Mouse (Mus musculus): ENCODE results near the gene Gm9844. TPM values are rescaled to one million over a fixed set of nuclear protein-coding genes. Genes with fewer than 3 reads are reported as not detected.
A peak's percentile ranks its signal among the peaks of the same experiment; 100 is the strongest.

The Gm9844 gene
- total and polyA plus RNA-seq, 3 experiments = 0.54 to 0.95 TPM; not detected in 1

- peak overlapping the region; percentile 97 for H3K9ac ChIP-seq (ENCODE audit: control insufficient read depth, low read depth, low read length, poor library complexity, severe bottlenecking)
- peaks cover 28% of the 10 kb centered on the region for H3K79me2 ChIP-seq (ENCODE audit: control insufficient read depth, insufficient read depth, low read length, poor library complexity)
- H3K9me3 ChIP-seq (replicated peaks; ENCODE audit: insufficient read depth, low read length) = no peaks in the 10 kb centered on the region
- peaks cover 0 to 37% of the 10 kb centered on the region in 2 experiments; a peak in 2 of 4 replicates for H3K4me1 ChIP-seq (ENCODE audit: control insufficient read depth in 1 of 2, insufficient read depth in 2 of 2, low read length in 2 of 2)
- H3K27ac ChIP-seq (ENCODE audit: control insufficient read depth, low read depth, low read length) = peak overlapping the region; percentile 99
- no peaks in the 10 kb centered on the region for H3K27me3 ChIP-seq (ENCODE audit: control insufficient read depth in 1 of 2, insufficient read depth in 2 of 2, low read length in 2 of 2)
- peak overlapping the region; percentile 72 to 92 for H3K4me3 ChIP-seq (ENCODE audit: control insufficient read depth in 1 of 2, insufficient read depth in 1 of 2, low read depth in 2 of 2, low read length in 2 of 2)
- TF ChIP-seq ETS1 (IDR thresholded peaks at IDR 0.05; ENCODE audit: low read depth, low read length) = no peak
- no peak; the same call in 1 of the 2 replicates for TF ChIP-seq HCFC1 (IDR thresholded peaks at IDR 0.05; ENCODE audit: low read depth, low read length)
- peak; percentile 6; the same call in 1 of the 2 replicates for TF ChIP-seq GATA1 (IDR thresholded peaks at IDR 0.05; ENCODE audit: low read depth, low read length)
- no peak for TF ChIP-seq USF2 (IDR thresholded peaks at IDR 0.05; ENCODE audit: borderline replicate concordance in 1 of 2, insufficient read depth in 1 of 2, low read depth in 1 of 2, low read length in 2 of 2)
- peaks cover 0 to 23% of the 10 kb centered on the region in 2 experiments; a peak in 3 of 4 replicates for H3K36me3 ChIP-seq (ENCODE audit: control insufficient read depth in 1 of 2, insufficient read depth in 2 of 2, low read length in 2 of 2)
- peak; percentile 70 for DNase-seq (ENCODE audit: low read depth, low spot score)
These were observed 41.4 kb downstream of the Gm9844 start for GRCm38 (mm10) chr7:24903444-24903825.

DNA sequence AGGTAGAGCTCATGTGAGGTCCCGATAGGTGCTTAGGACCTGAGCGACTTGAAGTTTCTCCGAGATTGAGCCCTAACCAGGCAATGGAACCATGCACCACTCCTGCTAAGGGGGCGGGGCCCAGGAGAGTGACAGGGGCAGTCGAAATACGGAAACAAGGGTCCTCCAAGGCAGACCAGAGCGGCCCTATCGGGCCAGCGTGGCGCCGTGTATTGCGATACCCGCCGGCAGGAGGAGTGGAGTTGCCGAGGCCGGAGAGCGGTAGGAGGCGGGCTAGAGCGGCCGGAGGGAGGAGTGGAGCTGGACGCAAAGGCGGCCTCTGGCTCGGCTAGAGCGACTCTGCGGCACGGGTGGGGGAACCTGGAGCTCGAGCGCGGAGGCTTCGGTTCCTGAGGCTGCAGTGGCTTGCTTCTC is 42.1 kb downstream of the Gm9844 start:
- Histone ChIP-seq H3K4me3 (ENCODE audit: control insufficient read depth in 1 of 2, insufficient read depth in 1 of 2, low read depth in 2 of 2, low read length in 2 of 2) (peak overlapping the region; percentile 79 to 92), H3K4me1 (ENCODE audit: control insufficient read depth in 1 of 2, insufficient read depth in 2 of 2, low read length in 2 of 2) (peaks cover 0 to 37% of the 10 kb centered on the region in 2 experiments; a peak in 2 of 4 replicates), H3K9ac (ENCODE audit: control insufficient read depth, low read depth, low read length, poor library complexity, severe bottlenecking) (peak overlapping the region; percentile 97), H3K27ac (ENCODE audit: control insufficient read depth, low read depth, low read length) (peak overlapping the region; percentile 99), H3K79me2 (ENCODE audit: control insufficient read depth, insufficient read depth, low read length, poor library complexity) (peaks cover 28% of the 10 kb centered on the region), H3K36me3 (ENCODE audit: control insufficient read depth in 1 of 2, insufficient read depth in 2 of 2, low read length in 2 of 2) (peaks cover 0 to 23% of the 10 kb centered on the region in 2 experiments), H3K9me3 (replicated peaks; ENCODE audit: insufficient read depth, low read length) (no peaks in the 10 kb centered on the region), H3K27me3 (ENCODE audit: control insufficient read depth in 1 of 2, insufficient read depth in 2 of 2, low read length in 2 of 2) (no peaks in the 10 kb centered on the region)
- DNase-seq (ENCODE audit: low read depth, low spot score) = peak; percentile 99
- TF ChIP-seq SIN3A (IDR thresholded peaks at IDR 0.05; ENCODE audit: low read length) (peak; percentile 98), ELF1 (IDR thresholded peaks at IDR 0.05; ENCODE audit: low read depth, low read length) (peak; percentile 98), USF2 (IDR thresholded peaks at IDR 0.05; ENCODE audit: borderline replicate concordance in 1 of 2, insufficient read depth in 1 of 2, low read depth in 1 of 2, low read length in 2 of 2) (no peak), ZKSCAN1 (IDR thresholded peaks at IDR 0.05; ENCODE audit: low read depth, low read length) (no peak), JUND (IDR thresholded peaks at IDR 0.05; ENCODE audit: low read depth, low read length) (no peak), EP300 (IDR thresholded peaks at IDR 0.05; ENCODE audit: low read depth in 1 of 2, low read length in 2 of 2) (peak in 1 of 2 experiments; percentile 38; a peak in 2 of 4 replicates), E2F4 (IDR thresholded peaks at IDR 0.05; ENCODE audit: borderline replicate concordance, low read depth, low read length) (peak; percentile 38; the same call in 1 of the 2 replicates), SMC3 (IDR thresholded peaks at IDR 0.05; ENCODE audit: low read depth, low read length) (no peak; the same call in 1 of the 2 replicates), ZC3H11A (IDR thresholded peaks at IDR 0.05; ENCODE audit: low read depth, low read length) (no peak), TBP (IDR thresholded peaks at IDR 0.05; ENCODE audit: low read depth, low read length) (peak; percentile 83), POLR2AphosphoS5 (IDR thresholded peaks at IDR 0.05; ENCODE audit: borderline replicate concordance, low read depth, low read length) (no peak), MXI1 (IDR thresholded peaks at IDR 0.05; ENCODE audit: low read depth, low read length) (peak; percentile 98), HCFC1 (IDR thresholded peaks at IDR 0.05; ENCODE audit: low read depth, low read length) (peak; percentile 95), POLR2A (IDR thresholded peaks at IDR 0.05; ENCODE audit: control insufficient read depth in 1 of 2, insufficient read depth in 1 of 2, low read depth in 1 of 2, low read length in 2 of 2, poor library complexity in 1 of 2) (peak; percentile 11 to 77; a peak in 2 of 4 replicates), RAD21 (IDR thresholded peaks at IDR 0.05; ENCODE audit: low read depth, low read length) (no peak), USF1 (IDR thresholded peaks at IDR 0.05; ENCODE audit: low read depth, low read length) (no peak; the same call in 1 of the 2 replicates), MAZ (IDR thresholded peaks at IDR 0.05; ENCODE audit: low read depth, low read length) (peak; percentile 98), BHLHE40 (IDR thresholded peaks at IDR 0.05; ENCODE audit: borderline replicate concordance, low read depth, low read length) (no peak), CHD2 (IDR thresholded peaks at IDR 0.05; ENCODE audit: low read length) (no peak), NELFE (IDR thresholded peaks at IDR 0.05; ENCODE audit: low read depth, low read length) (peak; percentile 59), RCOR1 (IDR thresholded peaks at IDR 0.05; ENCODE audit: low read depth, low read length) (no peak), MAX (IDR thresholded peaks at IDR 0.05; ENCODE audit: low read length) (peak; percentile 90), KAT2A (conservative IDR thresholded peaks at IDR 0.05; ENCODE audit: low read depth, low read length) (peak; percentile 65; the same call in 1 of the 2 replicates), MYC (IDR thresholded peaks at IDR 0.05; ENCODE audit: low read depth, low read length) (peak; percentile 92), ETS1 (IDR thresholded peaks at IDR 0.05; ENCODE audit: low read depth, low read length) (peak; percentile 62), ZNF384 (IDR thresholded peaks at IDR 0.05; ENCODE audit: low read depth, low read length) (no peak), MEF2A (IDR thresholded peaks at IDR 0.05; ENCODE audit: extremely low read depth, insufficient replicate concordance, low read depth, low read length, poor library complexity, severe bottlenecking) (no peak), MYB (IDR thresholded peaks at IDR 0.05; ENCODE audit: low read depth, low read length) (no peak; the same call in 1 of the 2 replicates), MAFK (IDR thresholded peaks at IDR 0.05; ENCODE audit: borderline replicate concordance, low read depth, low read length) (no peak), GATA1 (IDR thresholded peaks at IDR 0.05; ENCODE audit: low read depth, low read length) (peak; percentile 19; the same call in 1 of the 2 replicates)
